Mouse (Mus musculus) NIH3T3 (cell line): ENCODE data around the gene Ash1l.
"Not testable (repeated sequence)": the region's sequence is repeated elsewhere in the genome, so short reads cannot be mapped to it uniquely, and the experiment has no call there.

ENCODE experiments used
- DNase-seq: peaks from one replicate; pipeline ENCODE4 v3.0.0-alpha.2; 2012; ENCODE audit warnings: low read depth

Ash1l gene

GRCm38 (mm10) chr3:88953736-88954135 is 3.3 kb downstream of the Ash1l start:
- DNase-seq: no peak

DNA sequence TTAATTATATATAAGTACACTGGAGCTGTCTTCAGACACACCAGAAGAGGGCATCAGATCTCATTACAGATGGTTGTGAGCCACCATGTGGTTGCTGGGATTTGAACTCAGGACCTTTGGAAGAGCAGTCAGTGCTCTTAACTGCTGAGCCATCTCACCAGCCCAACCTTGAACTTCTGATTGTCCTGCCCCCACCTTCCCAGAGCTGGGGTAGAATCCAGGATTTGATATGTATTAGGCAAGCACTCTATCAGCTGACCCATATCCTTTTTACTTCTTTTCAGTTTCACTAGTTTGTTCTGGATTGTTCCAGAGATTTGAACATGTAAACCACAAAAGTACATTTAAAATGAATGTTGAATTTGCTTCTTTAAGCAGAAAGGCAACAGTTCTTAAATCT is 12.8 kb downstream of the Ash1l start:
- not testable (repeated sequence) for DNase-seq

- DNase-seq: no peak
Measured at GRCm38 (mm10) chr3:88975012-88975411, 24.6 kb downstream of the Ash1l start.

DNA sequence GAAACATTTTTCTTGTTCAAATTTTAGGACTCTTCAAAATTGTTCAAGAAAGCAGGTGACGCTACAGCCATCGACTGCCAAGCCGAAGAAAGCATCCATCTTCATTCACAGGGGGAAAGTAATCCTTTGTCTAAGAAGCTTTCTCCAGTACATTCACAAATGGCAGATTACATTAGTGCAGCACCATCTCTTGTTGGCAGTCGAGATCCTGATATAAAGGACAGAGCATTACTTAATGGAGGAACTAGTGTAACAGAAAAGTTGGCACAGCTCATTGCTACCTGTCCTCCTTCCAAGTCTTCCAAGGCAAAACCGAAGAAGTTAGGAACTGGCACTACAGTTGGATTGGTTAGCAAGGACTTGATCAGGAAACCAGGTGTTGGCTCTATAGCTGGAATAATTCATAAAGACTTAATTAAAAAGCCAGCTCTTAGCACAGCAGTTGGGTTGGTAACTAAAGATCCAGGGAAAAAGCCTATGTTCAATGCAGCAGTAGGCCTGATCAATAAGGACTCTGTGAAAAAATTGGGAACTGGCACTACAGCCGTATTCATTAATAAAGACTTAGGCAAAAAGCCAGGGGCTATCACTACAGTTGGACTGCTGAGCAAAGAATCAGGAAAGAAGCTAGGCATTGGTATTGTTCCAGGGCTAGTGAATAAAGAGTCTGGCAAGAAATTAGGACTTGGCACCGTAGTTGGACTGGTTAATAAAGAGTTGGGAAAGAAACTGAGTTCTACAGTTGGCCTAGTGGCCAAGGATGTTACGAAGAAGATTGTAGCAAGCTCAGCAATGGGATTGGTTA is 31.0 kb downstream of the Ash1l start:
- peak; percentile 44 for DNase-seq

DNA sequence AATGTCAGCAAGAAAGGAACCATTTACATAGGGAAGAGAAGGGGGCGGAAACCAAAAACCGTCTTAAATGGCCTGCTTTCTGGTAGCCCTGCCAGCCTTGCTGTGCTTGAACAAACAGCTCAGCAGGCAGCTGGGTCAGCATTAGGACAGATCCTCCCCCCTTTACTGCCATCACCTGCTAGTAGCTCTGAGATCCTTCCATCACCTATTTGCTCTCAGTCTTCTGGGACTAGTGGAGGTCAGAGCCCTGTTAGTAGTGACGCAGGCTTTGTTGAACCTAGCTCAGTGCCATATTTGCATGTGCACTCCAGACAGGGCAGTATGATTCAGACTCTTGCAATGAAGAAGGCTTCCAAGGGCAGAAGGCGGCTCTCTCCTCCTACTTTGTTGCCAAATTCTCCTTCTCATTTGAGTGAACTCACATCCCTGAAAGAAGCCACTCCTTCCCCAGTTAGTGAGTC is 33.5 kb downstream of the Ash1l start:
- DNase-seq: peak; percentile 87

GRCm38 (mm10) chr3:88992793-88993192 is 42.4 kb downstream of the Ash1l start:
- no peak for DNase-seq

DNA sequence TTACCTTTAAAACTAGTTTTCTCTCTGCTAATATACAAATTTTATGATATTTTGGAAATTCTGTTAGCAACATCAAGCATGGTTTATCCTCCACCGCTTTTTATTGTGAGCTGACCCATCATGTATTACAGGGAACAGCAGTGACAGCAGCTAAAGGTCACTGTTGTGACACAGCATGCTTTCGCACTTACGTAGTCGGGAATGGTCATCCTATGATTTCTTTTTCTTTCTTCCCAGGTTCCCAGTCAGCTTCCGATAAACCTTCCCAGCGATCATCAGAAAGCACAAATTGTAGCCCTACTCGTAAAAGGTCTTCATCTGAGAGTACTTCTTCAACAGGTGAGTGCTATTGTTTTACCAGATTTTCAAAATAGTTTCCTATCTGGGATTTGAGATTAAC is 51.1 kb downstream of the Ash1l start:
- no peak for DNase-seq

- peak; percentile 13 for DNase-seq
Measured at GRCm38 (mm10) chr3:89030896-89031295, 80.5 kb downstream of the Ash1l start.

DNA sequence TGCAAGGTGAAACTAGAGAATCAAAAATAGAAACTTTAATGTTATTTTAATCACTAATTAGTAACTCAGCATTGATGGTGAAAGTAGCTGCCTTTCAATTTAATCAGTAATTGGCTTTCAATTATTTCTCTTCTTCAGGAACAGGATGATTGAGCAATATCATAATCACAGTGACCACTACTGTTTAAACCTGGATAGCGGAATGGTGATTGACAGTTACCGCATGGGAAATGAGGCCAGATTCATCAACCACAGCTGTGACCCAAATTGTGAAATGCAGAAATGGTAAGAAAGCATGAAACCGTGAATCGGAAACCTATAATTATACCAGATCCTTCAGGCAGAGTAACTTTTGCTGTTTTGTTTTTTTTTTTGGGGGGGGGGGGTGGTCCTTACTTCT is 92.9 kb downstream of the Ash1l start:
- DNase-seq: no peak

DNA sequence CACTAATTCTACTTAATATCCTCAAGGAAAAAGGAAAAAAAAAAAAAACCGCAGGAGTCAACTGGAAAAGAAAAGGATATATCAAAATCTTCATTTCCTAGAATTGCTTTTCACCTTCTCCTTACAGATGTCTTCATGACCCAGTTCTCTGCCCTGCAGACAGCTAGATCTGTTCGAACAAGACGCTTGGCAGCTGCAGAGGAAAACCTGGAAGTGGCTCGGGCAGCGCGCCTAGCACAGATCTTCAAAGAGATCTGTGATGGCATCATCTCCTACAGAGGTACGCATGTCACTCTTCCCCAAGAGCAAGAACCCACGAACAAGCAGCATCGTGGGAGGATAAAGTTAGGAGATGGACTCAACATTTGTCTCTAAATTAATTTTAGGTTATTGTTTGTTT is 107.9 kb downstream of the Ash1l start:
- no peak for DNase-seq

- DNase-seq: peak; percentile 58
Measured at GRCm38 (mm10) chr3:89058783-89059182, 108.4 kb downstream of the Ash1l start.

GRCm38 (mm10) chr3:89061696-89062095 is 111.3 kb downstream of the Ash1l start:
- DNase-seq: no peak

DNA sequence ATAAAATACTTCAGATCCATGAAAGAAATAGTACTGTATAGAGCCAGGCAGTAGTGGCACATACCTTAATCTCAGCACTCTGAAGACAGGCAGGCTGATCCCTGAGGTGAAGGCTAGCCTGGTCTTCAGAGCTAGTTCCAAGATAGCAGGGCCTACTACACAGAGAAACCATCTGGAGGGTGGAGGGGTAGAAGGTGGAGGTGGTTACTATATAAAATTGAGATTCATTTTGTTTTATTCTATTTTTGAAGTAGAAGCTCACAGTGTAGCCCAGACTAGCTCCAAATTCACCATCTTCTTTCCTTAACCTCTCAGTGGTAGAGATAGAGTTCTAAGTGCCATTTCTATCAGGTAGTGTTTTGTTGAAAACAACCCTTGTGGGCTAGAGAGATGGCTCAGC is 116.8 kb downstream of the Ash1l start:
- no peak for DNase-seq

GRCm38 (mm10) chr3:89077383-89077782 is 127.0 kb downstream of the Ash1l start:
- no peak for DNase-seq

- not testable (repeated sequence) for DNase-seq
Measured at GRCm38 (mm10) chr3:89082287-89082686, 131.9 kb downstream of the Ash1l start.

DNA sequence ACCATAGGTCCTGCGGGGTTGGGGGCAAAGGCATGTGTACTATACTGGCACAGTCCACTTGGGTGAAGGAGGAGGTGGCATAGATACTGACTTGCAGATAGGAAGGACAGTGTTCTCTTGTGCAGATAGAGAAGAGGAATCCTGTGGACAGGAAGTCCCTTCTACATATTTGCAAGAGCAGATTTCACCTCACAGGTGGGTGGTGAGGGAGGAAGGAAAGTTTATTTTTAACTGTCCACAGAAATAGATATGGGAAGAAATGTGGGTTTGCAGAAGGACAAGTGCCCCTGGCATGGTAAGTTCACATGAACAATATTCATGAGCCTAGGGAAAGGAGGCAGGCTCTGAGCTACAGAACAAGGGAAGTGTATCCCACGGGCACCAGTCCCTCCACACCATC is 133.7 kb downstream of the Ash1l start:
- no peak for DNase-seq

DNA sequence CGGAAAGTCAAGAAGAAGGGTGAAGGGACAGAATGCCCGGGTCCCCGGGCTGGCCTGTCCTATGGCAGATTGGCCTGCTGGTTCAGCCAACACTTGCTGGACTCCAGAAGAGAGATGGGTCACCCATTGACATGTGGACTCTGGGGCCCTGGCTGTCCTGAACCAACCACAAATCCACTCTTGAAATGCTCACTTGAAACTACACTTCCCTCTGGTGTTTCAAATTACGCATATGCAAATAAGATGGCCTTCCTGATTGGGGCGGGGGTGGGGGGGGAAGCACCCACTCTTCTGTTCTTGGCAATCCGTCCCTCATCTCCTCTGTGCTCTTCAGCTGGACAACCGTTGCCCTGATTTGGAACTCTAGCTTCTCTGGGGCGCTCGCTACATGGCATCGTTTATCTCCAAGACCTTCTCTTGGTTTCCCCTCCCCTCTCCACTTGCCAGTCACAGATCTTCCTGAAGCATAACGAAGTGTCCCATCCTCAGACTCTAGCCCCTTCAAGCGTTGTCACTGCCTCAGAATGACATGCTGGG is 134.3 kb downstream of the Ash1l start:
- DNase-seq: no peak

DNA sequence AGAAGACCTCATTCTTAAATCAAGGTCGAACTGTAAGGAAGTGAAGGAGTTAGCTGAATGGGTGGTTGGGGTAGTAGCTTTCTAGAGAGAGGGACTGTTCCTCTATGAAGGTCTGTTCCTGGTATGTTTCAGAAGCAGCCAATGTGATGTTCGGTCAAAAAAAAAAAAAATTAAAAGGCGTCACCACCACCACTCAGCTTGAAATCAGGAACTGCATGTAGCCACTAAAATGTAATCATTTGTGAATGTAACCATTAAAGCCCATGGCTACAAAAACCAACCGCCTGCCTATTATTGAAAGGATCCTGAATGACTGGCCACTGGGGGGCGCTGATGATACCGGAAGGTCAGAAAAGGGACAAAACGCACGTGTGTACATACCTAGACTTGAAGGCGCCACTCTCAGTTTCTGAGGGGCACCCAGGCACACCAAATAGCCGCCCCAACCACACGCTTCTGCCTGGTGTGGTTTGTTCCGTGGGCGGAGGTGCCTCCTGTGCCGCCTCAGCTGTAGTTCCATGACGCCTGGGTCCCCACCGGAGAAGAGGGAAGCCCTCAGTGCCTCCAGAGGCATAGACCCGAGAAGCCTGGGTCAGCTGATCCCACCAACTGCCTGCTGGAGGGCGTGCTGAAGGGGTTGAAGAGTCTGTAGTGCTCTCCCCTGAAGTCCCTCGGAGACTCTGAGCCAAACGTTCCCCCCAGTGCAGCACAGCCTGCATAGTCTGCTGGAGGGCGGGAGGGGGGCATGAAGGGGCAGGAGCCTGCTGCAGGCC is 137.1 kb downstream of the Ash1l start:
- peak; percentile 76 for DNase-seq

GRCm38 (mm10) chr3:89088974-89089373 is 138.6 kb downstream of the Ash1l start:
- DNase-seq: no peak

DNA sequence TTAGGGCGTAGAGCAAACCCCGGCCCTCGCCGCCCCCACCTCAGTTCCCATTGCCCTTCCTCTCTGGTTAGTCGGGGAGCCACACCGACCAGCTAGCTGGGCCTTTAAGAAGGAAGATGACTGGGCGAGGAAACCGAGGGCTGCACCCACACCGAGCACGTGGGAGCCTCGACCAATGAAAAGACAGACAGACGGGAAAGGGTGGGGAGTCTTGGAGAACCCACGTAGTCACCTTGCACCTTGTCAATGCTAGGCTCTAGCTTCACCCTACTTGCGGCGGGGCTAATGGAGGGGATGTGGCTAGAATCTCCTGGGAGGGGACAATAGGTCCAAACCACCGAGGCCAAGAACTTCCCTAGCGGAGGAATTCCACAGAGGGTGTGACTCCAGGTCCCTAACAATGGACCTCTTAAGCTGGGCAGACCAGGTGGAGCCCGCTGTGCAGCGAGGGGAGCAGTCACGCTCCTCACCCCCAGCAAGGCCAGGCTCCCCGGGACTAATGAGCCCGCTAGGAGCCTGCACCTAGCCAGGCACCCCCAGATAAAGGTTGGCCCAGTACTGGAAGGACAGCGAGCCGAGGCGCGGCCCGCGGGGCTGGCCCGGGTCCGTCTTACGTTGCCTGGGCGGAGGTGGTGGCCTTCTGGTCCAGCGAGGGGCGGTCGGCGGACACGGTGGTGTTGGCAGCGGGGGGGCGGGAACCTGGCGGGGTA is 139.6 kb downstream of the Ash1l start:
- DNase-seq: peak; percentile 90

GRCm38 (mm10) chr3:89090694-89091655 is 140.6 kb downstream of the Ash1l start:
- peak; percentile 90 for DNase-seq
